Mouse (Mus musculus) left cerebral cortex, postnatal 10 days (tissue): ENCODE measurements around the gene Sorbs2. TPM values are rescaled to one million over a fixed set of nuclear protein-coding genes. Genes with fewer than 3 reads are reported as not detected.

Source experiments
- DNase-seq, 2 experiments: peaks; one replicate each; pipeline ENCODE4 v3.0.0; 2021 to 2022; ENCODE audit warnings: low spot score in 2 of 2, mixed read lengths in 1 of 2; ENCODE audit errors: extremely low spot score in 1 of 2
- intact Hi-C: fragments of 180-260 bp; cut with DNase I; formaldehyde crosslinking; loops from one replicate; pipeline ENCODE4 v1.15.1; 2025
- total RNA-seq, 2 experiments: library from RNA; stranded (reverse); gene quantifications; 2 replicates each; pipeline ENCODE4 v1.2.3; 2021

Sorbs2 gene
- total RNA-seq, 2 experiments from 2014 or later: 188 to 191 TPM

- peak in 1 of 2 experiments; percentile 50 for DNase-seq
- intact Hi-C loops: no loop called here
Observed at GRCm38 (mm10) chr8:45559176-45559820, 51.7 kb downstream of the Sorbs2 start.

GRCm38 (mm10) chr8:45565189-45565588 is 57.6 kb downstream of the Sorbs2 start:
- intact Hi-C loops: no loop called here
- no peak for DNase-seq

- intact Hi-C loops: no loop called here
Observed at GRCm38 (mm10) chr8:45570117-45570516, 62.5 kb downstream of the Sorbs2 start.

GRCm38 (mm10) chr8:45579714-45580543 is 72.3 kb downstream of the Sorbs2 start:
- DNase-seq: no peak
- intact Hi-C loops: no loop called here

More at GRCm38 (mm10) chr8:45570117-45570516, 62.5 kb downstream of the Sorbs2 start:
- DNase-seq: no peak

- DNase-seq: no peak
- intact Hi-C loops: no loop called here
Observed at GRCm38 (mm10) chr8:45580544-45580866, 72.9 kb downstream of the Sorbs2 start.

- DNase-seq: no peak
- intact Hi-C loops: no loop called here
Observed at GRCm38 (mm10) chr8:45583856-45584255, 76.3 kb downstream of the Sorbs2 start.

- intact Hi-C loops: no loop called here
- no peak for DNase-seq
Observed at GRCm38 (mm10) chr8:45584390-45585052, 76.9 kb downstream of the Sorbs2 start.

GRCm38 (mm10) chr8:45585158-45585557 is 77.6 kb downstream of the Sorbs2 start:
- DNase-seq: no peak
- intact Hi-C loops: no loop called here

- no peak for DNase-seq
- intact Hi-C loops: no loop called here
Observed at GRCm38 (mm10) chr8:45587011-45587410, 79.4 kb downstream of the Sorbs2 start.

- intact Hi-C loops: no loop called here
- DNase-seq: no peak
Observed at GRCm38 (mm10) chr8:45591888-45592287, 84.3 kb downstream of the Sorbs2 start.

GRCm38 (mm10) chr8:45593711-45594110 is 86.1 kb downstream of the Sorbs2 start:
- DNase-seq: peak in 1 of 2 experiments; percentile 51
- intact Hi-C loops: no loop called here

- intact Hi-C loops: no loop called here
- DNase-seq: no peak
Observed at GRCm38 (mm10) chr8:45595983-45596382, 88.4 kb downstream of the Sorbs2 start.

- no peak for DNase-seq
- intact Hi-C loops: no loop called here
Observed at GRCm38 (mm10) chr8:45596591-45596990, 89.0 kb downstream of the Sorbs2 start.

- intact Hi-C loops: no loop called here
- no peak for DNase-seq
Observed at GRCm38 (mm10) chr8:45597631-45598420, 90.2 kb downstream of the Sorbs2 start.

GRCm38 (mm10) chr8:45598883-45599282 is 91.3 kb downstream of the Sorbs2 start:
- no peak for DNase-seq
- intact Hi-C loops: no loop called here

GRCm38 (mm10) chr8:45602019-45602418 is 94.4 kb downstream of the Sorbs2 start:
- intact Hi-C loops: no loop called here
- DNase-seq: no peak

GRCm38 (mm10) chr8:45605419-45605818 is 97.8 kb downstream of the Sorbs2 start:
- no peak for DNase-seq
- intact Hi-C loops: no loop called here

- no peak for DNase-seq
- intact Hi-C loops: no loop called here
Observed at GRCm38 (mm10) chr8:45607012-45607411, 99.4 kb downstream of the Sorbs2 start.

- DNase-seq: no peak
- intact Hi-C loops: no loop called here
Observed at GRCm38 (mm10) chr8:45608413-45608812, 100.8 kb downstream of the Sorbs2 start.
